Mouse (Mus musculus) thymus, adult 2 months (tissue): ENCODE results near the gene Cntnap2. TPM values are rescaled to one million over a fixed set of nuclear protein-coding genes. Genes with fewer than 3 reads are reported as not detected.

Source experiments
- DNase-seq: peaks from one replicate; pipeline ENCODE4 v3.0.0; 2021
- H3K27ac ChIP-seq: fragments of 200-500 bp; 2 replicates; pipeline ENCODE4 v1.5.1; 2012; ENCODE audit warnings: low read length, control low read depth; ENCODE audit not compliant: control insufficient read depth, insufficient read depth
- H3K27me3 ChIP-seq: fragments of 200-500 bp; 2 replicates; pipeline ENCODE4 v1.6.1; 2012; ENCODE audit warnings: mild to moderate bottlenecking, low read length, moderate library complexity, mixed read lengths; ENCODE audit not compliant: control insufficient read depth, insufficient read depth
- H3K36me3 ChIP-seq: fragments of 200-500 bp; 2 replicates; pipeline ENCODE4 v1.6.1; 2012; ENCODE audit warnings: mild to moderate bottlenecking, low read length, moderate library complexity; ENCODE audit not compliant: control insufficient read depth, insufficient read depth
- H3K4me1 ChIP-seq: fragments of 200-500 bp; replicated peaks from 2 replicates; pipeline ENCODE4 v1.6.1; 2012; ENCODE audit warnings: low read length; ENCODE audit not compliant: control insufficient read depth, insufficient read depth
- H3K4me3 ChIP-seq: fragments of 200-500 bp; 2 replicates; pipeline ENCODE4 v1.5.1; 2012; ENCODE audit warnings: mild to moderate bottlenecking, low read length, control low read depth, moderate library complexity; ENCODE audit not compliant: control insufficient read depth, insufficient read depth
- CTCF ChIP-seq: fragments of 200-500 bp; IDR thresholded peaks from 2 replicates; pipeline ENCODE4 v1.5.1; 2012; ENCODE audit warnings: mild to moderate bottlenecking, control low read depth, low read length, moderate library complexity, borderline replicate concordance; ENCODE audit not compliant: control insufficient read depth, poor library complexity, insufficient read depth; ENCODE audit errors: extremely low read depth
- POLR2A ChIP-seq: fragments of 200-500 bp; IDR thresholded peaks from 2 replicates; pipeline ENCODE4 v1.6.1; 2012; ENCODE audit warnings: mild to moderate bottlenecking, low read length, control low read depth, moderate library complexity; ENCODE audit not compliant: control insufficient read depth, poor library complexity, insufficient read depth; ENCODE audit errors: extremely low read depth
- WGBS: fragments of 180-500 bp; shearing (Covaris S2); methylation state at CpG from one replicate; pipeline ENCODE4 v1.1.7; 2018; 5-methylcytosine and 5-hydroxymethylcytosine counted together
- polyA plus RNA-seq: library from polyadenylated mRNA; depleted of rRNA; stranded (reverse); fragments of >200 nt; gene quantifications from 2 replicates; pipeline ENCODE4 v1.2.3, GENCODE M21; 2012

The Cntnap2 gene
- polyA plus RNA-seq, 1 experiment = 1.0 TPM

- Histone ChIP-seq H3K27ac (no peak overlapping the region), H3K4me3 (no peak overlapping the region), H3K36me3 (no peaks in the 10 kb centered on the region), H3K4me1 (no peaks in the 10 kb centered on the region), H3K27me3 (no peaks in the 10 kb centered on the region)
- TF ChIP-seq POLR2A (no peak), CTCF (no peak)
- no peak for DNase-seq
Observed at GRCm38 (mm10) chr6:46866317-46866716, 1807.2 kb downstream of the Cntnap2 start.

DNA sequence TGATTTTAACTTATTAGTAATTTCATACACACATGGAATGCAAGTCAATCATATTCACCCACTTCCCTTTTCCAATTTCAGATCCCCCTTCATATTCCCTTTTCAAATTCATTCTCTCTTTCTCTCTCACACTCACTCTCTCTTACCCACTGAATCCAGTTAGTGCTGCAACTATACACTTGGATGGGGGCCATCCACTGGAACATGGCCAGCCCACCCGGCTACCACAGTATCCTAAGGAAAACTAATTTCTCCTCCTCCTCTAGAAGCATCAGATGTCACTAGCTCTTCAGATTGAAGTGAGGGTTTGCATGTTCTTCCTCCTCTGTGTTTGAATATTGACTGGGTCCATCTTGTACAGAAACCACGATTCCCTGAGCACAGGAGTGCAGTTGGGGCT, 1827.1 kb downstream of the Cntnap2 start:
- WGBS = 82% methylated on average over 2 of the region's 2 CpGs
- TF ChIP-seq CTCF (no peak), POLR2A (no peak)
- no peaks in the 10 kb centered on the region for H3K4me1 ChIP-seq
- H3K36me3 ChIP-seq = no peaks in the 10 kb centered on the region
- no peak overlapping the region for H3K4me3 ChIP-seq
- no peak for DNase-seq
- H3K27ac ChIP-seq = no peak overlapping the region
- no peaks in the 10 kb centered on the region for H3K27me3 ChIP-seq

GRCm38 (mm10) chr6:46909167-46909566, 1850.0 kb downstream of the Cntnap2 start:
- Histone ChIP-seq H3K4me3 (no peak overlapping the region), H3K36me3 (no peaks in the 10 kb centered on the region), H3K27ac (no peak overlapping the region), H3K27me3 (no peaks in the 10 kb centered on the region), H3K4me1 (no peaks in the 10 kb centered on the region)
- DNase-seq = no peak
- 69% methylated on average over 2 of the region's 2 CpGs for WGBS
- no peak for TF ChIP-seq CTCF

GRCm38 (mm10) chr6:46918701-46919274, 1859.6 kb downstream of the Cntnap2 start:
- Histone ChIP-seq H3K27ac (no peak overlapping the region), H3K4me1 (no peaks in the 10 kb centered on the region), H3K36me3 (no peaks in the 10 kb centered on the region), H3K27me3 (no peaks in the 10 kb centered on the region), H3K4me3 (no peak overlapping the region)
- no peak for TF ChIP-seq POLR2A
- no peak for TF ChIP-seq CTCF
- 79% methylated on average over 8 of the region's 8 CpGs for WGBS
- no peak for DNase-seq

DNA sequence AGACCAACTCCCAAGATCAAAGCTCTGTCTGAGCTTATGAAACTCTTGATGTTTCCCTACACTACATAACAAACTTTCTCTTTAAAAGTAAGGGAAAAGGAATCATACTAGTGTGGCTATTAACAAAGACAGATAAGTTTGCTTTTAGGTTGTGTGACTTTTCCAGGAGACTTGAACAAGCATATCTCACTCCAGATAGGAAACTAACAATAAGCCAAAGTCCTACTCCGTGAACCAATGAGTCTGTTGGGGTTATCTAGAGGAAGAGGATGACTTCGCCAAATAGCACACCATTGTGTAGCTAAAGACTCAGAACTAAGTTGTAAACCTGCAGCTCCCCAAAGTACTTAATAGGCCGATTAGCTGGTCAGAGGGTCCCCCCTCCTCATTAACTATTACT, 1860.8 kb downstream of the Cntnap2 start:
- DNase-seq = no peak
- 87% methylated on average over 3 of the region's 3 CpGs for WGBS
- Histone ChIP-seq H3K36me3 (no peaks in the 10 kb centered on the region), H3K4me1 (no peaks in the 10 kb centered on the region), H3K4me3 (no peak overlapping the region), H3K27me3 (no peaks in the 10 kb centered on the region), H3K27ac (no peak overlapping the region)
- TF ChIP-seq CTCF (no peak), POLR2A (no peak)

DNA sequence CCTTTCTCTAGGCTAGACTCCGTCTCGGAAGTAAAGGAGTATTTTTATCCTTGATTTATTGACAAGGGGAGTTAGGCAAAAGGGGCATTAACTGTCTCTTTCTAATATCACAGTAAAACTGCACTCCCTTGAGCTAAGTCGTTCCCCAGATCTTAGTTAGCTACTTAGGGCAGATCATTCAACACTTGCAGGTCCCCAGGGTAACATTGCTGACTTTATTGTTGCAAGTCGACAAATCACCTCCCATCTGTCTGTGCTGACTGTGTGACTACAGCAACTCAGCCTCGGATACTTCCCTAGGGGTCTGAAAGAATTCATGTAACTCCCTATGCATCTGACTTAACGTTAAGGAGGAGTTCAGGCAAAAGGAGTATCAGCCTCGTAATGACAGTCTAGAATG, 1865.6 kb downstream of the Cntnap2 start:
- no peaks in the 10 kb centered on the region for H3K36me3 ChIP-seq
- no peak for DNase-seq
- H3K4me3 ChIP-seq = no peak overlapping the region
- H3K4me1 ChIP-seq = no peaks in the 10 kb centered on the region
- WGBS = 77% methylated on average over 7 of the region's 7 CpGs
- no peaks in the 10 kb centered on the region for H3K27me3 ChIP-seq
- H3K27ac ChIP-seq = no peak overlapping the region
- TF ChIP-seq CTCF (no peak), POLR2A (no peak)

DNA sequence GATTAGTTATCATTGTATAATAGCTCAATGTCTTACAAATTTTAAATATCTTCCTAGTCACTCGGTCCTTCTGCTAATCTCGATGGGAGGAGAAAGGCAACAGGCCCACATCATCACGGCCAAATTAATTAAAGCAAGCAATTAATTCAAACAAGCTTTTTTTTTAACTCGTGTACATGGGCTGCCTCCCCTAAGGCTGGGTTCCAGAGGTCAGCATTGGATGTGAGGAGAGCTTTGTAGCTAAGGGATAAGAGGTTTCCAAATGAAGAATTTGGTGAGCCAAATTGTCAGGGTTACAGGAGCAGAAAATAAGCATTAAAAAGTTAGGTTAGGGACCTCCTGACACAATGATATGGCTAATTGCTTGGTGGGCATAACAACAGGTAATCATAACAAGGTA, 1886.5 kb downstream of the Cntnap2 start:
- Histone ChIP-seq H3K36me3 (no peaks in the 10 kb centered on the region), H3K4me1 (no peaks in the 10 kb centered on the region), H3K27me3 (no peaks in the 10 kb centered on the region), H3K4me3 (no peak overlapping the region), H3K27ac (no peak overlapping the region)
- TF ChIP-seq CTCF (no peak), POLR2A (no peak)
- DNase-seq = no peak
- 92% methylated on average over 4 of the region's 4 CpGs for WGBS
